Mouse (Mus musculus) heart, adult 2 months (tissue): Measurements from ENCODE around the gene Tnfrsf9.

Experiments
- CTCF ChIP-seq: fragments of 200-600 bp; IDR thresholded peaks from 2 replicates; pipeline ENCODE4 v1.8.1; 2022; ENCODE audit warnings: antibody characterized with exemption, mild to moderate bottlenecking, moderate library complexity
- POLR2A ChIP-seq: fragments of 200-500 bp; IDR thresholded peaks from 2 replicates; pipeline ENCODE4 v1.6.1; 2011; ENCODE audit warnings: mild to moderate bottlenecking, low read depth, low read length, control low read depth; ENCODE audit not compliant: insufficient read depth

DNA sequence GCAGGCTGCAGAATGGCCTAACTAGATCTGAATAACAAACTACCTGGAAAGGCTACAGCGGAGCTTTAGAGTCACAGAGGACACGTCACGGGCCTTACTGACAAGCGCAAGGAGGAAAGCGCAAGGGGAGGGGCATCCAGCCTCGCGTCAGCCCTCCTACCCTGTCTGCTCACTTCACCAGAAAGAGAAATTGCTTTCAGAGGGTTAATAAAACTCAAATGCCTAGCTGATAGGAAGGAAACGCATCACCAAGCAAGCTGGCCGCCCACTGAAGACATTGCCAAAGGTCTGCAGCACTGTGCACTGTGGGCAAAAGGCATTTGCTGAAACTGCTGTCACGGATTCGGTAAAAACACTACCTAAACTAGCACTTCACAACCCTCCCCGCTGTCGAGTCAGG is 13.9 kb upstream of the Tnfrsf9 start:
- TF ChIP-seq CTCF (no peak), POLR2A (no peak)
